Mouse (Mus musculus) left cerebral cortex, postnatal 25 days (tissue): ENCODE data around the gene Usp19. TPM values are rescaled to one million over a fixed set of nuclear protein-coding genes. Genes with fewer than 3 reads are reported as not detected.

Experiments used
- DNase-seq, 2 experiments: peaks; one replicate each; pipeline ENCODE4 v3.0.0; 2022; ENCODE audit warnings: low spot score in 2 of 2, mixed read lengths in 1 of 2
- intact Hi-C: fragments of 180-260 bp; cut with DNase I; formaldehyde crosslinking; loops from one replicate; pipeline ENCODE4 v1.15.1; 2025
- total RNA-seq, 2 experiments: library from RNA; stranded (reverse); gene quantifications; 2 replicates each; pipeline ENCODE4 v1.2.3; 2021

Gene Usp19
- 100 to 1,000 TPM; 143 to 147 TPM for total RNA-seq

DNA sequence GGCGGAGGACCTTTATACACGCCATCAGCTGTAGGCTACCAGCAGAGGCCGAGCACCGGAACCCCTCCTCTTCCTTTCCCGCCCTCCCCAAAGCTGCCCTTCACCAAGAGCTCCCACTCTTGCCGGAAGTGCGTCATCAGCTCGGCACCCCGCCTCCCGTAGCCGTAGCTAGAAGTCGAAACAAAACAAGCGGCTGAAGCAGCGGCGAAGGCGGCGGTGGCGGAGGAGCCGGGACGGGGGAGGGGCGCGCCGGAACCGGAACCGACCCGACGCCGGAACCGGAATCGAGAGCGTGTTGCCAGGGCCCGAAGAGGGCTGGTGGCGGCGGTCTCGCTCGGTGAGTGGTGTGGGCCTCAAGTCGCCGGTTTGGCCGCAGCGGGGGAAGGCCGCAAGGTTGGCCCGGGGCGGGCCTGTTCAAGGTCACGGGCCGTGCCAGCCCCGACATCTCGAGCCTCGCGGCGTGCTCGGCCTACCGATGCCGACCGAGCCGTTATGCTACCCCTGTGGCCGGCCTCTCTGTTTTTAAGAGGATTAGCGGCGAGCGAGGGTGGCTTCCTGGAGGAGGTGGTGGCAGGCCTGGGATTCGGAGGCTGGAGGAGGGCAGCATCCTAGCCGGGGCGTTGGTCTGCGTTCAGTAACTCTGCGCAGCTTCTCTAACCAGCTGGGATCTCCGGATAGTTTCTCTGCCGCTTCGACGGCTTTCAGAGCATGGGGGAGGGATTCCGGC is at the start of gene Usp19:
Usp19 (plus strand) TSS at position 44 of the 727 bp plus-strand sequence.
- intact Hi-C loops = loop anchor here (2.0 kb wide), 1 partner anchor 18 kb away; no protein-coding TSS in a partner anchor
- DNase-seq = peak; percentile 94 to 98

DNA sequence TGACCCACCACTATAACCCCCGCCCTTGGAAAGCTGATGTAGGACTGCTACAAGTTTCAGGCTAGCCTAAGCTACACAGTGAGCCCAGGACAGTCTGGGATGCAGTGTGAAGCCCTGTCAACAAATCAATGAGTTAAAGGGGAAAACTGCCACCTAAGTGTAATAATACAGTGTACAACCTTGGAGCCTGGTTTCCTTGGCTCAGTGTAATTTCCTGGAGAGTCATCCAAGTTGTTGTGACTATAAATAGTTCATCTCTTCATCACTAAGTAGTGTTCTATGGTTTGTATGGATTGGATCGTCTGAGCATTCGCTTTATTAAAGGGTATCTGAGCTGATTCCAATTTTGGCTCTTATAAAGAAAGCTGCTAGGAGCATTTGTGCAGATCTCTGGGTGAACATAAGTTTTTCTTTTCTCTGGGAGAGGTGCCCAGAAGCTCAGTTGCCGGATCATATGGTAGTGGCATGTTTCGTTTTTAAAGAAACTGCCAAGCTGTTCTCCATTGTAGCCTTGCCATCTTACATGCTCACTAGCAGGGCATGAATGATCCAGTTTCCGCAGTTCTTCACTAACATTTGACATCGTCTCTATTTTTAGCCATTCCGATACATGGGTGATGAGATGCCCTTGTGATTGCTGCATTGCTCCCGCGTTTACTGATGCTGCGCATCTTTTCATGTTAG is 49.0 kb upstream of the Usp19 start:
- intact Hi-C loops = no loop called here
- peak; percentile 58 to 91 for DNase-seq

DNA sequence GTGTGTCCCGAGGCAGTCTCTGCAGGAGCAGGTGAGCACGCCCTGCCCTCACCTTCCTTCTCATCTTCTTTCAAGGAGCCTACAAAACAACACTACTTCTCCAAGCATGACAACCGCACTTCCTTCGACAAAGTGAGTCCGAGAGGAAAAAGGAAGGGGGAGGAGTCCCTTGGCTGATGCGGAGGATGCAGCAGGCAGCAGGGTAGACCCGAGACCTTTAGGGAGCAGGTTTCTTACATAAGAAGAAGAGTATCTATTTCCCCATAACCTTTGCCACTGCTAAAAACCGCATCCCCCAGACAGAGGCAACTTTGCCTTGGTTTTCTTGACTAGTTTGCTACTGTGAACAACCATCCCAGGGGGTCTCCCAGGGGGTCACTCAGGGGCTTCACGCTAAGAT is 45.3 kb upstream of the Usp19 start:
- intact Hi-C loops = no loop called here
- DNase-seq = no peak

DNA sequence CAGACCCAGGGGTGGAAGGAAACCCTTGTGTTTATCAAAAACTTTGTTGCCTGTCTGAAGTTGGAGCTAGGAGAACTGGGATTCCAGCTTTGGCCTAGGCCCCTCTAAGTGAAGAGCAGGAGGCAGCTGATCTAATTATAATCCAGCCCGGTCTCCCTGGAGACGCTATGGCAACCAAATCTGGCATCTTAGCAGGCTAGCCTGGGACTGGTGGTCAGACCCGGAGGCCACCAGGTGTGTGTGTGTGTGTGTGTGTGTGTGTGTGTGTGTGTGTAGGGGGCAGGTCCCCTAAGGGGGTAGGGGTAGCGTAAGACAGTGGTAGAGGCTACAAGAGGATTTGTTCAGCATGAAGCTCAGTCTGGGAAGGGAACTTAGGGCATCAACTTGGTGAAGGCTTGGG is 40.5 kb upstream of the Usp19 start:
- intact Hi-C loops = no loop called here
- peak; percentile 69 to 74 for DNase-seq

DNA sequence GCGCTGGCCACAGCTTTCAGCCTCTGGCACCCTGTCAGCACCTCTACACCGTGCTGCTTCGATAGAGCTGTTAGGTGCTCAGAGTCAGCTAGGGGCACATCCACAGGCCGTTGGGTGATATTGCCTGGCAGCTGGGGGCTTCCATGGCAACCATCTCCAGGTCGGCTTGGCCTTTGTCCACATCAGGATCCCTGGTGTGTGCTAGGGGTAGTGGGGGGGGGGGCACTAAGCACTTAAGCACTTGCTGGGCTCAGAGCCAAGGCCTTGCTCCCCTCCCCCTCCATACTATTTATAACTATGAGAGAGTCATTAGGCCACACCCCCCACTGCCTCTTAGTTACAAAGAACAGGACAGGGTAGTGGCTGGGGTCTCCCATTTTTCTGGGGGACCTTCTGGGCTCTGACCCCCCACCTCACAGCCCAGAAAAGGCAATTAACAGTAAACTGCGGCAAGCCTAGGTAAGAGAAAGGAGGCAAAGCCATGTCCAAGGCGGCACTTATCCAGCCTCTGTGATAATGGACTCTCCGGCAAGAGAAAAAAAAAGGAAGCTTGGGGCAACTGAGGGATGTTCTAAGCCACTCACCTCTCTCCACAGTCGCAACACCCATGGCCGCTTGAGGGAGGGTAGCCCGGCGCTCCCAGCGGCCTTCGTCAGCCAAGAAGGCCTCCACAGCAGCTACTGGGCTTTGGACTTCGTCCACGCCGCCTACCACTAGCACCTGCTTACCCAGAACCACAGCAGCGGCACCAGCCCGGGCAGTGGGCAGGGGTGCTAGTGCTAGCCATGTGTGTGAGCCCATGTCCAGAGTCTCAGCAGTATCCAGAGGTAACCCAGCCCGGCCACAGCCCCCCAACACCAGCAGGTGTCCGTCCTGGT is 39.9 kb upstream of the Usp19 start:
- DNase-seq = peak; percentile 45 to 75
- intact Hi-C loops = no loop called here

DNA sequence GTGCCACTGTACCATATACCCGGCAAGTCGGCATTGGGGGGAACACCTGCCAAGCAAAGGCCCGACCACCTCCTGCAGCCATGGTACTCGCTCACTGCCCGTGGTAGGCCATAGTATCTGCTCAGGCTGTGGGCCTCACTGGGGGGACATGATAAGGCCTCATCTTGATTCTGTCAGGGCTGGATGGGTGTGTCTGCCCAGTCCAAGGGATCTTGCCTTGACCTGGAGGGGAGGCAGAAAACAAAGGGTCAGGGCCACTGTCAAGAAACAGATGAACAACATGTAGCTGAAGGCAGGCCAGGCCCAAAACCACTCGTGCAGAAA is 39.3 kb upstream of the Usp19 start:
- intact Hi-C loops = no loop called here
- DNase-seq = peak in 1 of 2 experiments; percentile 25

DNA sequence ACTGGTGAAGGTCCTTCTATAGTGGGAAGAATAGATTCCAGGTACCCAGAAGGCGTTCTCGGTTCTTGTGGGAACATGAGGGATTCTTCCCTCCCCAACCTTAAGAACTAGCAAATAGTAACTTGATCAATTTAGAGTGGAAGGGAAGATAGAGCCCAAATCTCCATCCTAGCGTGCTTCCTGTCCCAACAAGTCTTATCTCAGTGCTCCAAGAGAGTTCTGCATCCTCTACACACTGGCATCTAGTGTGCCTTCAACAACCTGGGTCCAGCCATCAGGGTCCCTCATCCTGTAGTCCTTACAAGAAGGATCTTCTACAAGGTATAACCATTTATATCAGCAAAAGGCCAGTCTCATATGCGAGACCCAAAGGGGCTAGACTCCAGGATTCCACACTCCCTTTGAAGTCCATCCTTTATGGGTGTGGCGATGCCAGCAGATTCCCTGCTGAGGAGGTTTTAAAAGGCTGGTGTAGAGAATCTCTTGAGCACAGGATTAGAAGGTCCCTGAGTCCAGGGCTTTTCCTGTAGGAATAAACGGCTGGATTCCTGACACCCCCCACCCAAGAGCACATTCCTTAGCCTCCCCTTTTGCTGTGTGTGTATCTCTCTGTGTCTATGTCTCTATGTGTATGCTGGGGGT is 38.8 kb upstream of the Usp19 start:
- intact Hi-C loops = loop anchor here (2.0 kb wide), 1 partner anchor 51 kb away; no protein-coding TSS in a partner anchor
- DNase-seq = no peak

DNA sequence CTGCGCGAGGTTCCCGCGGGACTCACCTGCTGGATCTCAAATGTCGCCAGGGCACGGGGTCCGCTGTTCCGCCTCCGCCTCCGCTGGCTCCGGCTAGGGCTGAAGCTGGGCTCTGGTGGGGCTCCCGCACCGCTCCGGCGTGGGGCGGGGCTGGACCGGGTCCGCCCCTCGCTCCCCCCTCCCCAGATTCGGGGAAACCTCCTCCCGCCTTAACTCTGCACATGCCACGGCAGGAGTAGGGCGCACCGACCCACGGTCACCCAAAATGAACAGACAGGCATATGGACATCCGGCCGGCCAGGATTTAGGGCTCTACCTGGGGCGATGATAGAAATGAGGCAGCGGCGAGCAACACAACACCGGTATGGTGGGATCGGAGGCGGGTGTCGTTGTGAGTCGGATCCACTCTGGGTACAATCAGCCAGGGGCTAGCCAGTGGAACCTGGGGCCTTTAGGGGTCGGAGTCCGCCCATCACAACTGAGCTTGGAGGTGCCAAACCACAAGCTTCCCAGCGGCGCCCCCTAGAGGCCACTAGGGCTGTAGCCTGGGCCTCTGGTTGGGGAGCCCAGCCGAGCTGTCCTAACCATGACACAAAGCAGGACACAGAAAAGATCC is 38.0 kb upstream of the Usp19 start:
- peak; percentile 85 to 89 for DNase-seq
- intact Hi-C loops = loop anchor here (2.0 kb wide), 1 partner anchor 52 kb away; no protein-coding TSS in a partner anchor

DNA sequence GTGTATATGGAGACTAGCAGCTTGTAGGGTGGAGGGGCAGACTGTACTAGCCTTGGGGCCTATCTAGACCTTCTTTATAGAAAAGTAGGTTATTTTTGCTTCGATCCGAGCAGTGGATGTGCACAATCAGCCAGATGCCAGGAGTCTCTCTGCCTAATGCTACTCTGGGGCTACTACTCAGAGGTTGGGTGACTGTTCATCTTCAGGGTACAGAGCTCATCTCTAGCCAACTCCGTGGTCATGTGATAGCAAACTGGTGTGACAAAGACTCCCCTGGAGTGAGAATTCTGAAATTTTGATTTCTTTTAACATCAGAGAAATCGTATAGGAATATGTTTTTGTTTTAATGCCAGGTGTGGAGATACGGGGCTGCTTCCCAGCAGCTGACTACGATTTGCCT is 37.5 kb upstream of the Usp19 start:
- intact Hi-C loops = loop anchor here (2.0 kb wide), 1 partner anchor 52 kb away; no protein-coding TSS in a partner anchor
- DNase-seq = no peak

DNA sequence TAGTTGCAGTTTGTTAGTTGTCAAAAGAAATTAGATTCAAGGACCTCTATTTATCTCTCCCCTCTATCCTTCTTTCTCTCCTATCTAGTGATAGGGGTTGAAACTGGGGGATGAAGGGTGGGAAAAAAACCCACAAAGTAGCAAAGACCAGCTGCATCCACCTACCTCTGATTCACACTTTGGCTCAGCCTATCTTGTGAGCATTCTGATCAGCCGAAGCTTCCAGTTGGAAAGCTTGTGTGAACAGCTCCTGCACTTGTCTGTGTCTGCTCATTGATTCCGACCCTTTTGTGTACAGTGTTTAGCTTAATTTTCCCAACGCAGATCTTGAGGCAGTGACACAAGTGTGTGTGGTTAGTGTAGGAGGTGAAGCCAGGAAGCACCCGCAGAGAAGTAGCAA is 36.9 kb upstream of the Usp19 start:
- intact Hi-C loops = loop anchor here (2.0 kb wide), 1 partner anchor 53 kb away; no protein-coding TSS in a partner anchor
- peak in 1 of 2 experiments; percentile 61 for DNase-seq

DNA sequence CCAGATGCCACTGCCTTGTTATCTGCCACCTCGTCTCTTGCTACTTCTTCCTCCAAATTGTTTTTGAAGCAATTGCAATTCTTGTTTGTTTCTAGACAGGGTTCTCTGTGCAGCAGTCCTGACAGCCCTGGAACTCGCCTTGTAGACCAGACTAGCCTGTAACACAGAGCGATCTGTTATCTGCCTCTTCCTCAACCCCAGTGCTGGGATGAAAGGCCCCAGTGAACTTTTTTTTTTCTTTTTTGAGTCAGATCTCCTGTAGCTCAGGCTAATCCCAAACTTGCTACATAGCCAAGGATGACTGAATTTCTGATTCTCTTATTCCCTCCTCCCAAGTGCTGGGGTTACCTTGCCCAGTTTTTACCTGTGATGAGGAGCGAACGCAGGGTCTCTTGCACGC is 36.0 kb upstream of the Usp19 start:
- no peak for DNase-seq
- intact Hi-C loops = no loop called here

DNA sequence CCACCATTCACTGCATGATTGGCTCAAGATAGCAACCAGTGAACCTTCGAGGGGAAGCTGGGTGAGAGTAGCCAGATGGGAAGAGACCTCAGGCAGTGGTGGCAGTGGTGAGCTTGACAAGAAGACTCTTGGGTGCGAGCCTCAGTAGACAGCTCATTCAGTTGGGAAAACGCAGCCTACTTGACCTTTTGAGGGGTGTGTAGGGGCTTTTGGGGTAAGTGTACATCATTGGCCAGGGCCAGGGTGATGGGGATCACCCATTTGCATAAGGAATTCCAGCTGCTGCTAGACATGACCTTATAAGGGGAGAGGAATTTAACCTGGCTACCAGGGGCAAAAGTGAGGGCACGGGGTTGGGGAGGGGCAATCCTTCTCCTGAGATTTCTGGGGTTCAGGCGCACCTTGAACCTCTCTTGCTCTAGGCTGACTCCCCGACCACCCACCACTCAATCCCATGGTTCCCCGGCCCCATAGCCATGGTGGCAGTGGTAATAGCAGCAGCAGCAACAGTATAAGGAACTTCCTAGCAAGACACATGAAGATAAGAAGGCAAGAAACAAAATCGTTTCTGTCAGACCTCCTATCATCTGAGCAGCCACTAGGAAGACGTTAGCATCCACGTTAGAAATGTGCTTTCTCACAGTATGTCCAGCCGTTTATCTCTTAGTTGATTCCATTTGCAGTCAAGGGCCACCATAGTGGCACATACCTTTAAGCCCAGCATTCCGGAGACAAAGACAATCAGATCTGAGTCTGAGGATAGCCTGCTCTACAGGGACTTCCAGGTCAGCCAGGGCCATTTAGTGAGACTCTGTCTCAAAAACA is 34.4 kb upstream of the Usp19 start:
- intact Hi-C loops = no loop called here

DNA sequence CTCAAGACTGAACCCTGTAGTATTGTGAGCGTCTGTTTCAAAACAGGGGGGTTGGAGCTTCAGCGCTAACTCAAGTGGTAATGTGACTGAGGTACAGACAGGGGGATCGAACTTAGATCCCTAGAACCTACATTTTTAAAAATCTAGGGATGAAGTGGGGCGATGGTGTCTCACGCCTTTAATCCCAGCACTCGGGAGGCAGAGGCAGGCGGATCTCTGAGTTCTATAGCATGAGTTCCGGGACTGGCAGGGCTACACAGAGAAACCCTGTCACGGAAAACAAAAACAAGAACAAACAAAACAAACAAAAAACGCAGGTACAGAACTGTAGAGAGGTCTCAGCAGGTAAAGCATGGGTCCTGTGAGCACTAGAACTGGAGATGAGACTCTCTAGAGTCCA is 33.4 kb upstream of the Usp19 start:
- intact Hi-C loops = no loop called here
- DNase-seq = no peak

More for the DNA sequence above, 34.4 kb upstream of the Usp19 start:
- no peak for DNase-seq

DNA sequence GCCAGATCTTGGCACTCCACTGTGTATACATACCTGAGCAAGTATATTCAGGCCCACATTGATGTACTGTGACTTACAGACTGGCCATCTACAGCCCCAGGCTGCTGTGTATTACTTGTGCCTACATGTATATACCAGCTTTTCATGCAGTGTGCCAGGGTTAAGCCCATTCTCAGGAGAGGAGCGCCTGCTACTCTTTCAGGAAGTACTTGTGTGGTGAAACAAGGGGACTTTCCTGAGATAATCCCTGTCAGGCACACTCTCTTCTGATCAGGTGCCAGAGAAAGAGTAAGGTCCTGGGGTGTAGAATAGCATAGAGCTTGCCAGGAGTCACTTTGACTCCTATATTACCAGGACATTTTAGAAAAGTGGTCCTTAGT is 30.5 kb upstream of the Usp19 start:
- intact Hi-C loops = no loop called here
- DNase-seq = no peak

DNA sequence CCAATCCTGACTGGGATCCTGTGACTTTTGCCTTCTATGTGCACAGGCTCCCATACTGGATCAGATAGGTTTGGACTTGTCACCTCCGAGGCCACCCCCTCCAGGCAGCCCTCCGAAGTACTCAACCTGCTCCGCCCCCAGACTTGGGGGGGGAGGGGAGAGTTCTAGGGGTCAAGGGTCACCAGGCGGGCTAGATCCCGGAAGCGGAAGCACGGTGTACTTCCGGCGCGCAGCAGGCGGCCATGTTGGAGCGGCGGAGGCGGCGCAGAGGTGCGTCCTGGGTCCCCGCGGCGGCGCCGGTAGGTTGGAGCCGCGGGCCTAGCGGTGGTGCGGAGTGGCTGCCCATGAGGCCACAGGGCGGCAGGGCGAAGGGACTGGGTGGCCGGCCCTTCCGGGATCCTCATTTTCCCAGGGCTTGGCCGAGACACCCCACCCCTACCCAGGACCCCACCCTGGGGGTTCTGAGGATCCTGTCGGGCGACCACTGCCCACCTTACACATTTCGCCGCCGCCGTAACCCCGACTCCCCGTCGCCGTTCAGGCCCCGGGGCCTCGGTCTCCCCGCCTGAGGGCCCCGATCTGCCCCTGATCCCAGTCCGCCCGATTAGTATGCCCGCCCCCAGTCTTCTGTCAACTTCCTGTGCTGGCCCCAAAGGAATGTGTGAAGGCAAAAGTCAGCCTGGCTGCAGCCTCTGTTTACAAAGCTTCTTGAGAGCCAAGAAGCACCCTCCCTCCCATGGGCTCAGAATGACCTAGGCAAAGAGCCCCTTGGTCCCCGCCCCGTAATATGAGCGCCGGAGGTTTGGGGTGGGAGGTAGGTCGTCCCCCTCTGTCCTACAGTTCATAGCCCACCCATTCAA is 29.9 kb upstream of the Usp19 start, which contains the start of gene Ccdc71:
Ccdc71 (plus strand) TSS at position 209 of the 860 bp plus-strand sequence.
- DNase-seq = peak; percentile 86 to 88
- intact Hi-C loops = no loop called here

DNA sequence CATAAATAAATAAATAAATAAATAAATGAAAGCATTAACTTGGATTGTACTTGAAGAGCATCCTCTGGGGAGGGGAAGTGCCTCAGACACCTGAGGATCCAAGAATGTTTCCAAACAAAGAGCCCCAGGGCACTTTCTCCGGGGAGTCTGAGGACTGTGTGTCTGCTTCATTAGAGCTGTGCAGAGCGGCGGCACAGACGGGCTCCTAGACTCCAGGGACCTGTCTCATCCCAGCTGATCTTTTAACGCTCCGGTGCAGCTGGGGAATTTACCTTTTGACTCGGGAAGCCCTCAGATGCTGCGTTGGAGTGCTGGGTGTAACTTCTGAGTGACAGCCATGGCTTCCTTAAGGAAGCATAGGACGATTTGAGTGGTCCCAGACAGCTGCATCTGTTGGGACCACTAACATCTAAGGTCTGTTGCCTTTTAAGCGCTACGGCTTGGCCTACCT is 29.2 kb upstream of the Usp19 start, which contains the start of gene Klhdc8b:
Klhdc8b (minus strand) TSS at position 401 of the 451 bp plus-strand sequence.
- no peak for DNase-seq
- intact Hi-C loops = no loop called here

DNA sequence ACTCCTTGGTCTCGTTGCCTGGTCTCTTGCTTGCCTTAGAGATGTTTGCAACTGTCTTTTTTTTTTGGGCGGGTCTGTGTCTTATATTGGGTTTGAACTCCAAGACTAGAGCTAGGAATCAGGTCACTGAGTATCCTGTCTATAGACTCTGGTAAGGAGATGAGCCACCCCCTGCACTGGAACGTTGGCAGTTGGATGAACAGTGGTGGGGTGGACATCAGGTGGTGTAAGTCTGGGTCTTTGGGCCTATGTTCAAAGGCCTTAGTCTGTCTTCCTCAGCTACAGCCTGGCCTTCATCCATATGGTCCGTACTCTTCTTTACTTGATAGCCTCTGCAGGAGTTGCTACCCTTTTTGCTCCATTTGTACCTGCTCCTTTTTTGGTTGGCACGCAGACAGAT is 28.7 kb upstream of the Usp19 start:
- no peak for DNase-seq
- intact Hi-C loops = no loop called here
